Mouse (Mus musculus) inflammation-experienced regulatory T-cells, adult 6 months (primary cell): Measurements from ENCODE around the gene Sema4d. TPM values are rescaled to one million over a fixed set of nuclear protein-coding genes. Genes with fewer than 3 reads are reported as not detected.

Experiments used
- ATAC-seq: one replicate; pipeline ENCODE4 v1.8.0; 2017
- polyA plus RNA-seq, 3 experiments: library from polyadenylated mRNA; unstranded; fragments of 100-300 nt; shearing (Covaris generic); gene quantifications; one replicate each; pipeline ENCODE4 v1.2.1; 2017

Sema4d gene
- polyA plus RNA-seq, 3 experiments from 2014 or later, result 111 to 154 (median 126) TPM

DNA sequence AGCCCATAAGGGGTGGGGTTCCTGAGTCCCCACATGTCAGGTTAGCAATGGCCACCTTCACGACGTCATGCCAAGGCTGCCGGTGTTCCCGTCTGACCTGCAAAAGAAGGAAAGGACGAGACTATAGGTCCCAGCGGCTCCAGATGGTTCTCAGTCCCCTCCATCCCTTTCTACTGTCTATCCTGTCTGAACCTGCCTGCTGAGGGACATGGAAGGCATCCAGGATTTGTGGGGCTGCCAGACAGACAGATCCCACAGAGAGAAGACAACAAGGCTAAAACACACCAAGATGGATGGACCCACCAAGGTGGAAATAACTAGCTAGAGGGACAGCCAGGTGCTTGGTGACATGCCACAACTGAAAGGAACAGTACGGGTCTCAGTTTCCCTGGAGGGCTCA lies 68.1 kb downstream of the Sema4d start:
- ATAC-seq, result no peak

DNA sequence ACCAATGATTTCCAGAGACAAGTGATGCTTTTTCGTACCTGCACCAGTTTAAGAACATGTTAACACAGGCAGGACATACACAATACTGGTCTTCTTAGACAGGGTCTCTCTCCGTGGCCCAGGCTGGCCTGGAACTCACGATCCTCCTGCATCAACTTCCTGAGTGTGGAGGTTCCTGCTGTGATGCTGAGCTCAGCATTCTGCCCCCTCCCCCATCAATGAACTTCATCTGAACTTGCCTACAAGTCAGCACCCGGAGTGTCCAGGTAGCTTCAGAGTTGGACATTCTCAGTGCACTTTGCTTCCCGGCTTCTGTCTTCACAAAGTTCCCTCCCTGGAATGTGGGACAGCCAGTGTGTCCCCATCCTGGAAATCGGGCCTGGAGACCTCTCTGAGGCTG lies 69.0 kb downstream of the Sema4d start:
- no peak for ATAC-seq

DNA sequence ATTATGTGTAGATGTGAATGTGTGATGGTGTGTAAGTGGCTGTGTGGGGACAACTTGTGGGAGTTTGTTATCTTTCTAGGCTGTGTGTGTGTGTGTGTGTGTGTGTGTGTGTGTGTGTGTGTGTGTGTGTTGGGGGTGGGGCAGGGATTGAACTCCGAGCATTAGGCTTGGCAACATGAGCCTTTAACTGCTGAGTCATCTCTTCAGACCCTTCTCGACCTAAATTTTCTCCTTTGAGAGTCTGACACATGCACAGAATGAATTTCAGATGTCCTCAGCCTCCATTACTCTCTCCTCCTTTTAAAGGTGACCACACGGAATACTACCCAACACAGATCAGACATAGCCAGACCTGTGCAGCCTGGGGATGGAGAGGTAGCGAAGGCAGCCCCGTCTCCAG lies 70.4 kb downstream of the Sema4d start:
- ATAC-seq, result no peak

DNA sequence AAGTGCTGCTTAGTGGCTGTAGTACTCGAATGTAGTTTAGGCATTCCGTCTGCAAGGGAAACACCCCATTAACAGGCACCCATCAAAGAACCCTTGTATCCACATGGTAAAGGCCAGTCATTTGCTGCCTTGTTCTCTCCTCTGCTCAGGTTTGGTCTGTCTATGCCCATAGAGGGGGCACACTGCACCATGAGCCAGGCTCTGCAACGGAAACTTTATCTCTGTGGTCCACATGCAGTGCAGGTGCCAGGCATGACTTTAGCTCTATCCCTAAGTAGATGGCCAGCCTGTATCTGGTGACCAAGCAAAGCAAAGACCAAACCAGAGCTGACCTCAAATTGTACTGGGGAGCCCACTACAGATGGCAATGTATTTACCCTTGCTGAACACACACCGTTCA lies 73.0 kb downstream of the Sema4d start:
- ATAC-seq, result no peak

DNA sequence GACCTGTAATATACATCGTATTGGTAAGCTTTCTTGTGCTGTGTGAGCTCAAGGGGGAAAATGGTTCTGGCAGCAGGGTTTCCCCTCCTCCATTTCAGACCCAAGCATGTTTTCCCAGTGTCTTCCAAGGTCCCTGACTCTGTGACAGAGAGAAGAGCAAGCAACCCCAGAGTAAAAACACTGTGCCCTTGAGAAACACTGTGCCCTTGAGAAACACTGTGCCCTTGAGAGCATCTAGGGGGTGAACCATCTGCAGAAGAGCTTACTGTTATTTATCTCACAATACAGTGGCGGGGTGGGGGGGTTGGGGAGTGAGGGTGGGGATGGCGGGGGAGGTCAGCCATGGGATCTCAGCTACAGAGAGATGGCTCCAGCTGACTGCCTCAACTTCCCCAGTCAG lies 74.3 kb downstream of the Sema4d start:
- no peak for ATAC-seq

DNA sequence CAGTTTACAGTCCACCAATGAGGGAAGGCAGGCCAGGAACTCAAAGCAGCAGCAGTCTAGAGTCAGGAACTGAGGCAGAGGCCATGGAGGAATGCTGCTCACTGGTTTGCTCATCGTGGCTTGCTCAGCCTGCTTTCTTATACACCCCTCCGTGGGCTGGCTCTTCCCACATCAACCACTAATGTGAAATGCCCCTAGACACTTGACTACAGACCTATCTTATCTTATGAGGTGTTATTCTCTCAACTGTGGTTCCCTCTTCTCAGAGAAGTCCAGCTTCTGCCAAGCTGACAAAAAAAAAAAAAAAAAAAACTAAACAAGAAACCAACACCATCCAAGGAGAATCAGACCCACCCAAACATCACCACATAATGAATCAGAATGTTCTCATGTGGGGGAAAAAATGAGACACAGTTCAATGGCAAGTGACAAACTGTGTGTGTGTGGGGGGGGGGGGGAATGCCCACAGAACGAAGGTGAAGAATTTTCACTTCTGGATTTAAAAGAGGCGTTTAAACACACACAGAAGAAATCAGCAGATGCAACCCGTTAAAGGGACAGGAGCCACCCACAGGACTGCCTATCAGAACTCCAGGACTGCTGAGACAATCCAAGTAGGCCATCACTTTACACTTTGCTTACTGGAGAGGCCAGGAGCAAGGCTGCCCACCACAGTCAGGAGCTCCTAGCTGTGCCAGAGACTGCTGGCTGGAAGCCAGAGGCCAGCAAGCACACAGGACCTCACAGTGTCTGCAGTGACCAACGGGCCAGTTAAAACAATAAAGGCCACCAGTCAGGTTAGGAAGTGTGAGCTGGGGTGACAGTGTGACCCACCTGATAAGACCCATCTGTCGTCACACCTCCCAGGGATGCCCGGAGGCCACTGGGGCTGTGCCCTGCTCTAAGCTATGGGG lies 76.9 kb downstream of the Sema4d start:
- no peak for ATAC-seq

DNA sequence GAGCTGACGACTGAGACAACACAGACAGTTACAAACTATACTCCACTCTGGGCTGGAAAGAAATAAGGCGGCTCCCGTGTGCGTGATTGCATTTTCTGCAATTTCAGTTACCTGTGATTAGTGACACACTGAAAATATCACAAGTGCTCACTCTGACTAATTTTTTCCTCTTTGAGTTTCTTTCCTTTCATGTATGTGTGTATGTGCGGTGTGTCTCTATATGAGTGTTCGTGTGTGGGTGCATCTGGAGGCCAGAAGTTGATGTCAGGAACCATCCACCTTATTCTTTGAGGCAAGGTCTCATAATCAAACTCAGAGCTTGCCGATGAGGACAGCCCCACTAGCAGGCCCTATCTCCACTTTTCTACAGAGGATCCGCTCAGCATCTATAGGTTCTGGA lies 81.5 kb downstream of the Sema4d start:
- peak; percentile 78 for ATAC-seq

DNA sequence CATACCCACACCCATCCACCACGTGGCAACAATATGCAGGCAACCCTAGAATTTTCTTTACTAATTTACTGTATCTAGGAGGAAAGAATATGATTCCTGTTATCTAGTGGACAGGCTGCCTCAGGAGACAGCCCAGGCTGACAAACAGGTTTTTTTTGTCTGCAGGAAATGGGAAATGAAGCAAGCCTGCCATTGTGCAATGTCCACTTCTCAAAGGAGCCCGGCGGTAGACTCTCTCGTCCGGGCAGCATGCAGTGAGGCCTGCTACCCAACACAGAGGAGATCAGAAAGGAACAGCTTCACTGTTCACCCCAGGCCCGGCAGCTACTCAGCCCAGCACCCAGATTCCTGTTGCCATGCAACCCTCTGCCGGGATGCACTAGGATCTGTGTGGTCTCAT lies 82.8 kb downstream of the Sema4d start:
- no peak for ATAC-seq

DNA sequence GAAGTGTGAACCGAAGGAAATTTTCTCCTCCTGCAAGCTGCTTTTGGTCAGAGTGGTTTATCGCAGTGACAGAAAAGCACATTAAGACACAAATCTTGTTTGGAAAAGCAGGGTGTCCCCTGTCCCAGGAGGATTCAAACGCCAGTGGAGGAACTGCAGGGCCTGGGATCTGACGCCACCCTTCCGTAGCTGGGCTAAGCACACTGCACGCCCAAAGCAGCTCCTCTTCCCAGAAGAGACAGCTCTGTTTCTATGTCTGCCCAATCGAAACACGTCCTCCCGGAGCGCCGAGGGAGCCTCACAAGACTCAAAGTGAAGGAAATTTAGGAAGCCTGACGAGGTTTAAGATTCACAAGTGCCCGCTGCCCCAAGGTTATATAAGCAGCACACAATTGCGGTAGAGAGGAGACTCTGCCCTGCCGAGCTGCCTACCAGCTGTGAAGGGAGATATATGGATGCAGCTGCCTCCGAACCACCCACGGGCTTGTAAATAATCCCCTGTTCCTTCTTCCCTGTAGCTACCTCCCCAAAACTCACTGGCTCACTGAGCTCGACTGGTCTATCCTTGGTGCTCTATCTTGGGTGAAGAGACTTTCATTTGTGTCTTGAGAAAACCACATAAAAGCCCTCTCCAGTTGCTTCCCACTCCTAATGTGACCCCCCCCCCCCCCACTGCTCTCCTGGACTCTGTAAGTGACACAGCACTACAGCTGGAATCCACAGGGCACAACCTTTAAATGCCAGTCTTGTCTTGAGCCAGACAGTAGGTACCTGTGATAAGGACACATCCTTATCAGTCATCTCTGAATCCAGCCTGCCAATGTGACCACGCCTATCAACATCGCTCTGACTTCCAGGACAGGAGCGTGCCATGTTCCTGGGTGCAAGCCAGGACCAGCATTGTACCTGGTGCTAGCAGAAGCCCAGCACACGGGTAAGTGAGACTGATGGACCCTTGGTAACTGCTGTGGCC lies 87.4 kb downstream of the Sema4d start:
- ATAC-seq, result no peak

DNA sequence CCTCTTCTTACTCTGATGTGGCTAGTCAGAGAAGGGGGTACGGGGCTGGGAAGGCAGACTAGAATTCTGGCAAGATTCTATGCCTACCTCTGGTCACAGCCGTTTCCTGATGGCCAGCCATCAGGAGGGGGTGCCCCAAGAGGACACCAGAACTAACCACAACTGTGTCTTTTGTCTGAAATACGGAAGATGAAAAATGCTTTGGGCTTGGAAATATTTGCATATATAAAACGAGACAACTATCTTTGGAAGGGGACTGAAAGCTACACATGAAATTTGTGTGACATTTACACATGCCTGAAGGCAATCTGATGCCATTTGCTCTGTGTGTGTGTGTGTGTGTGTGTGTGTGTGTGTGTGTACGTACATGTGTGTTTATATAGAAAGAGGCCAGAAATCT lies 89.7 kb downstream of the Sema4d start:
- no peak for ATAC-seq

DNA sequence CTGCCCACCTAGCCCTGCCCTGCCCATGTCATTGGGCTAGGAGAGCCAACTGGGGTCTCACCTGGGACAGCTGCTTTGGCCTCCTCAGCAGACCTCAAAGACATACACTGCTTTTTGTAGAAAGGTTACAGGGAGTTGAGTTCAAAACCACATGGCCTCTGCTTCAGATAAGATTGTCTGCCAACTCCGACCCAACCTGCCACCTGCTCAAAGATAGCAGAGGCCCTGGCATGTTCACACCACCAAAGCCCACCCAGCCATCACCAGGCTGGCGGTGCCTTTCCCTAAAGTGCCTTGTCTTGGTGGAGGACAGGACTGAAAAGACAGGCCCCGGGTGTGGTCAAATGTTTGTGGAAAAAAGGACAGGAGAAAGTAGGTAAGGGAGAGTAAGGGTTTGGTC lies 95.2 kb downstream of the Sema4d start:
- no peak for ATAC-seq

DNA sequence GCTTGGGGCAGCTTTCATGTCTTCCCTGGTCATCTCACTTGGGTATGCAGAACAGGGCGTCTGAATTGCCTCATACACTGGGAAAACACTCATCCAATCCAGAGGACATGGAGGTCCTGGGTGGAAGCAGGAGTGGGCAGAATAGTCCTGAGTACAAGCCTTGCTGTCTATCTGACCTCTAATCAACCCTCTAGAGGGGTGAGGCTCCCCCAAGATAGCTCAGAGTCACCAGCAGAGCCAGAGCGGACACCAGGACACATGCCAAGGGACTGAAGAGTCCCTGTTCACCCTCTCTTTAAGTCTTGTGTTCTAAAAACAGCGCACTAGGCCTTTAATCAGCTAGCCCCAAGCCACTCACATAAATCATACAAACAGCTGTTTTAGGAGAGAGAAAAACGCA lies 95.7 kb downstream of the Sema4d start:
- ATAC-seq, result no peak

DNA sequence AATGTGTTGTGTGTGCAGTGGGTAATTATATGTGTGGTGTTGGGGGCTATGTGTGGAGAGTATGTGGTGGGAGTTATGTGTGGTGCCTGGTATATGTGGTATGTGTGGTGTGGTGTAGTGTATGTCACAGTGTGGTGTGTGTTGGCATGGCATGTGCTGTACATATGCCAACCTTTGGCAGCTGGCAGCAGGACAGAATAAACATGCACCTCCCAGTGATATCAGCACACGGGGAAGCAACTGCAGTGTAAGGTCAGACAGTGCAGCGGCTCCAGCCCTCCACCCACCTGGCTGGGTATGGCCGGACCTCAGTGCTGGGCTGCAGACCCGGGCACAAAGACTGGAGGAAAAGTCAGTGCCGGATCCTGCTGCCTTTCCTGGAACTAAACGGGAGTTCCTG lies 96.1 kb downstream of the Sema4d start:
- ATAC-seq, result no peak

DNA sequence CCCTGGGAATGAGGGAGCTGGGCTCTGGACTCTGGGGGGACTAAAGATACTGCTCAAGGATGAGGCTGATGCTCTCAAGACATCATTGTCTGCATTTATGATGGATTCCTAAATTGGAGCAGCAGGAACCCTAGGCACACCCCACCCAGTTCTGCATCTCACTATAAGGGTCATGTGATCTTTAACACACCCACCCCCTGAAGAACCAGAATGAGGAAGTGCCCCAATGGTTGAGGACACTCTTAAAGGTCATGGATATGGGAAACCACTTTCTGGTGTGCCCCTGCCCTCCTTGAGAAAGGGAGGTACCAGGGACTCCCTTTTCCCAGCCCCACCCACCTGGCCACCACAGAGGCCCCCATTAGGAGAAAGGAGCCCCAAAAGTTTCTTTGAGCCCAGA lies 97.1 kb downstream of the Sema4d start:
- ATAC-seq, result no peak

DNA sequence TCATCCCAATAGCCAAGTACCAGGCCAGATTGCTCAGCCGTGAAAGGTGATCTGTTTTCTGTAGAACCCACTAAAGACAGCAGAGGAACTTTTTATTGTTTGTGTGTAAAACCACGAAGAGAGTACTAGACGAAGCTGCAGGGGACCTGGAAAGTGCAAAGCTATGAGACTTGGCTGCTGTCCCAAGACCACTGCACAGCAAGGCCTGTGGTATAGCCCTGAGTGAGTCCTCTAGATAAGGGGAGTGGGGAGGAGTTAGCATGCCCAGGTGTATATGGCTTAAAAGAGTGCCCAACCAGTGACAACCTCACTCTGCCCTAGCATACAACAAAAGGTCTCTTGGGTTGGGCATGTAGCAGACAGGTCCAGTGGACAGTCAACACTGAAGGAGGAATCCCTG lies 104.9 kb downstream of the Sema4d start:
- ATAC-seq, result no peak

DNA sequence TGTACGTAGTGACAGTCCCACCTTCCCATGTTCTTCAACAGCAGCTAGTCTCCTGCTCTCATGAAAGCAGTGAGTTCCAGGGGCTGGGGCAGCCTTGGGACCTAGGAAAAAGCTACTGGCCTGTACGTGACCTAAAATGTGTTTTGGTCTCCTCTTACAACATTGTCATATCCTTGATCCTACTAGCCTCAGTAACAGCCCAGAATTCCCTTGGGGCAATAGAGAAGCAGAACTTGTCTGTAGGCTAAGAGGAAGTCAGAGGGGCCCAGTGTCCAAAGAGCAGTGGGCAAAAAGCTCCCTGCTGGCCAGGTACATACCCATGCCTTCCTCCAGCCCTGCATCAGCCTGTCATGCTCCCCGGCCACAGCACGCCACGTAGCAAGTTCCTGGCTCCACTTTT lies 106.6 kb downstream of the Sema4d start:
- no peak for ATAC-seq

DNA sequence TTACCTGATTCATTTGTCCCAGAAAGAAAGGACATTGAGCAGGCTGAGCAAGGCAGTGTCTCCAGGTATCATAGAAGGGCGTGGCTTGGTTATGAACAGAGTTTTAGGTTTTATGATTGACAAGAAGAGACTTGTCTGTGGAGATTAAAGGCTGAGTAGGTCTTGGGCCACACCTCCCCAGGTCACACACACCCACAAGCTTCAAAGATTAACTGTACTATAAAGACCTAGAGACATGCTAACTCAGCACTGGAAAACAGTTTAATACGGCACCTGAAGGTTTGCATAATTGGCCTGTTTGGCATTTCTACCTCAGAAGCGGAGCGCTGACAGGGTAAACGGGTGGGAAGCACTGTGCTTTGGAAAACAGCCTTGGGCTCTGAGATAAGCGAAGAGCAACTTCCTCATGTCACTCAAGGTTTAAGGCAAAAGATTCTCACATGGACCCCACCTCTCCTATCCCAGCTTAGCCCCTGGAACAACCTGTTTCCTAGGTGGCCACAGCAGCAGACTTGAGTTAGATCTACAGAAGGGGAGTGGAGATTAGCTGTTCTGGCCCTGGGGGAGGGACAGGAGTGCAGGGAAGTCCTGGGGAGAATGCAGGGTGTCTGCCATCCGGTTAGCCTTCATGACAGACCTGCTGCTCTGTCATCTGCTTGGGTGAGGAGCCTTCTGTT lies 108.1 kb downstream of the Sema4d start:
- ATAC-seq, result no peak

DNA sequence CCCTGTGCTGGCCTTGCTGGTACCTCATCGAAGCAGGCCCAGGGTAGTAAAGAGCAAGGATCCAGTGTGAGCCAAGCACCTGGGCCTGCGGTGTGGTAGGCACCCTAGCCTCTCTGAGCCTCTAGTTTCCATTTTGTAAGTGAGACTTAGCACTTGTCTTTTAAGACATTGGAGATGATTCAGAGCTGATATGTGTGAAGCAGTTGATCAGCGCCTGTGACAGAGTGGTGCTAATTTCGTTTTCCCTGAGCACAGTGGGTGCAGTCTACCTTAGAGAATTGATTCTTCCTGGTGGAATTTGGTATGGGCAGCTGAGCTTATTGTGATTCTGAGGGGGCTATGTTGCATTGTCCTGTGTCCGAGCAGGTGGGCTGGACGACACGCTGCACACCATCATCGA lies 111.9 kb downstream of the Sema4d start:
- ATAC-seq, result no peak

DNA sequence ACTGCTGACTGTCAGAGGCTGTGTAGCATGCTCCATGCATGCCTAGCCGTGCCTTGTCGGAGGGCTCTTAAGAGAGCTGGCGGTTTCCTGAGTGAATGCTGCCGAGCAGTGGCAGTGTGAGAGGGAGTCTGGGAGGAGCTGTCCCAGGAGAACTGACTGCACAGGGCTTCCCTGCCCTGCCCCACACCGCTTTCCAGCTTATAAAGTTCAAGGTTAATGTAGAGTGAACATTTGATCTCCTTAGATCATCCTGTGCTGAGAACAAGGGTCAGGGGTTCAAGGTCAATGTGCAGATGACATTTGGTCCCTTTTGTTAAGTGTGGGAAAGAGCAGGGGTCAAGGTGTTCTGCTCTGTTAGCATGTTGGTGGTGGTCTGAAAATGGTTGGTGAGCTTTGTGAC lies 112.5 kb downstream of the Sema4d start:
- ATAC-seq, result no peak

DNA sequence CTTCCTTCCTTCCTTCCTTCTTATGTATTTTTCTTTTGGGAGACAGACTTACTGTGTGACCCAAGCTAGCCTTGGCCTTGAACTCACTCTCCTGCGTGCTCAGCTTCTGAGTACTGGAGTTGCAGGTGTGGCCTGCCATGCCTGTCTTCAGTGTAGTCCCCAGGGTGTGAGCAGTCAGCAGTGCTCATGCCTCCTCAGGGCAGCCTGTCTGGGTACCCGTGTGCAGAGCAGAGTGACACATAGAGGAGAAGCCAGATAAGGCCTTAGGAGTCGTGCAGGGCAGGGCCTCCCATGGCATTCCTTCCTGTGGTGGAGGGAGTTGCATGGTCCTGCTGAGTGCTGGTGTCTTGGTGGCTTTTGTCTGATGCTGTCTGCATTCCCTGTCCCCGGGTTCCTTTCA lies 114.2 kb downstream of the Sema4d start:
- no peak for ATAC-seq

DNA sequence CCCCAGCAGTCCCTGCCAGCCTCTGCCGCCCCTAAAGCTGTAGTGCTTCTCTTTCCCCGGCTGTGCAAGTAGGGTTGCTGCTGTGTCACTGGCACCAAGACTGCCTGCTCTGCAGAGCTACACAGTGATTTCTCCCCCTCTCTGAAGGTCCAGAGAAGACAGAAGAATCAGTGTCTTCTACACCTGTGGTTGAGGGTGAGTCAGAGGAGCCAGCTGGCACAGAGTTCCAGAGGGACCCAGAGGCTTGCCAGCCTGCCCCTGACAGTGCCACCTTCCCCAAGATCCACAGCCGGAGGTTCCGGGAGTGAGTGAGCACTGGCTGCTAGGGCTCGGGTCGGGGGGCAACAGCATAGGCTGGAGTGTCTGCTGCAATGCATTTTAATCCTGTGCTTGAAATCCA lies 114.9 kb downstream of the Sema4d start:
- ATAC-seq, result no peak

DNA sequence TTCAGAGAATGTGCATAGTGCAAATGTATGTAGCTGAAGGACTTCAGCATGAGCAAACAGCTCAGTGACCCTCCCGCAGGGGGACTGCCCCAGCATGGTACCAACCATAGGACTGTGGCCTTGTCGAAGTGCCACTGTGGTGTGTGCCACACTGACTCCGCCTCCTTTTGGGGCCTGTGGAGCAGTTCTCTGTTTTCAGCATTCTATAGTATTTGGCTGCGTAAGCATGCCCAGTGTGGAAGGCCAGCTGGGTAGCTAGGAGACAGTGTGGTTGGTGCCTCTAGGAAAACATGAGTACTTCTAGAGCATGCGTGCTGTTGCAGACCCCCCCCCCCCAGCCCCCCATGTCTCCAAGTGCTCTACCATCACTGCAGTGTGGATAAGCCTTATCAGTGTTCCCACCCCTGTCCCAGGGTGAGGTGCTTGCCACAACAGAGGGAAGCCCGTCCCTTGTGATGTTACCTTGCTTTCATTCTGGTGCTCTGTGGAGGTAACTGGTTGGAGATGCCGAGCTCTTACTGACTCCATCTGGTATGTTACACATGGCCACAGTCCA lies 115.8 kb downstream of the Sema4d start:
- no peak for ATAC-seq

DNA sequence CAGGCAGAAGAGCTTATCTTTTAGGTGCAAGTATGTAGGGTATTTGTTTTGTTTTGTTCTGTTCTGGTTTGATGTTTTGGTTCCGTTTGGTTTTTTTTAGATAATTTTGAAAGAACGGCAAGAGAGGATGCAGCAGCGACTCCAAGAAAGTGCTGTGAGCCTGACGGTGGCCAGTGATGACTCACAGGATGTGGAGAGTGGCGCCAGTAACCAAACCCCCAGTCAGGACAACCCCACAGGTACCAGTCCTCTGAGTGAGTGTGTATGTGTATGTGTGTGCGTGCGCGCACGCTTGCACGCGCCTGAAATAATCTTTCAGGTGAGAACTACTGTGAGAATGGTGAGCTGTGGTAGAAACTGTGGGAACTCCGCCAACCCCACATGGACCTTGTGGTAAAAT lies 116.5 kb downstream of the Sema4d start:
- peak; percentile 71 for ATAC-seq
